Mouse (Mus musculus): Measurements from ENCODE around the gene Mpst.

The Mpst gene

GRCm38 (mm10) chr15:78406293-78406934 lies at the start of gene Mpst:
TSS of gene Mpst (plus strand) at chr15:78406416.
- peak; percentile 96 for DNase-seq (ENCODE audit: low read depth, low spot score)

DNA sequence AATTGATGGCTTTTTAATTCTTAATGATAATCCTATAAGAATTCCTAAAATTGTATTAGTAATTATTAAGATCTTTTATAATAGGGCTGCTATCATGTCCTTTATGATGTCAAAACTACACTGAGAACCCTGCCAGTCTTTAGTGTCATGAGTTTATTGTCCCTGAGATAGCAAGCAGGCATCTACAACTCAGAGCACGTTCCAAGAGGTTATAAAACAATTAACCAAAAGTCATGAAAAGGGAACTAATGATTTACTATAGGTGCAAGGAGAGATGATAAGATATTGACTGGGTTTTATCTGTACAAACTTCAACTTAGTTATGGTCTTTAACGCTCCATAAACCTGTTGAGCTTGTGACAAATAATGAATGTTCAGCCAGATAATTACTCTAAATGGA lies 40.3 kb upstream of the Mpst start:
- no peak for DNase-seq (ENCODE audit: low read depth, low spot score)

GRCm38 (mm10) chr15:78366875-78367274 lies 39.3 kb upstream of the Mpst start:
- DNase-seq (ENCODE audit: low read depth, low spot score) = peak; percentile 68

DNA sequence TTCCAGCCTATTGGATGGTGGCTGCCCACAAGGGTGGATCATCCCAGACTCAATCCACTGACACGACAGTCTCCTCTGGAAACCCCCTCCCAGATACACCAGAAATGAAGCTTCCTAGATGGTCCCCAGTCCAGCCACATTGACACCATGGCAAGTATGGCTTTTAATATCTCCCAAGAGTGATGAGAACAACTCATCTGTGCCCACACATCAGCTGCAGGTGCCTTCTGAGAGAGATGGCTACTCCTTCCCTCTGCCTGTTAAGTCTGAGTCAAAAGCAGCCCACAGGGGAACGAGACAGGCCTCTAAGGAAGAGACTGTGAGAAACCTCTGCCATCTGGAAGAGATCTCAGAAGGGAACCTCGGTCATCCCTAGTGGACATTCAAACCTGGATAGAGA lies 38.4 kb upstream of the Mpst start:
- peak; percentile 59 for DNase-seq (ENCODE audit: low read depth, low spot score)

GRCm38 (mm10) chr15:78368926-78369346 lies 37.3 kb upstream of the Mpst start:
- peak; percentile 32 for DNase-seq (ENCODE audit: low read depth, low spot score)

DNA sequence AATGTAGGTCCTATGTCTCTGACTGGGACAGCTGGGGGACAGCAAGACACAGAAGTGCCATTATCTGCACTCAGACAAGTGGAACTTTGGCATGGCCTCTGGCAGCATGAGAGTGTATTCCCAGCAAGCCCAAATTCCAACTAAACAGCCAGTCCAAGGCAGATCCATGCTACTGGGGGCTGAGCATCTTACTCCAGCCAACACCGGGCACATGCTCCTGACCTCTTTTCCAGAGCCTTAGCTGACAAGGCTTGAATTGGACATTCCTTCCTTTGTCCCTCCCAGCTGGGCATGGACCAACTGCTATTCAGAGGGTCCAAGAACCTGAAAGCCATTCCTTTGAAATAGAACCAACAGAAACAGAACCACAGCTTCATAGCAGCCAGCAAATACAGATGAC lies 36.6 kb upstream of the Mpst start:
- DNase-seq (ENCODE audit: low read depth, low spot score) = peak; percentile 41

- no peak for DNase-seq (ENCODE audit: low read depth, low spot score)
These were observed 33.4 kb upstream of the Mpst start for GRCm38 (mm10) chr15:78372796-78373195.

- DNase-seq (ENCODE audit: low read depth, low spot score) = peak; percentile 55
These were observed 32.0 kb upstream of the Mpst start for GRCm38 (mm10) chr15:78374204-78374603.

GRCm38 (mm10) chr15:78377859-78378258 lies 28.4 kb upstream of the Mpst start:
- DNase-seq (ENCODE audit: low read depth, low spot score) = no peak

GRCm38 (mm10) chr15:78378556-78378955 lies 27.7 kb upstream of the Mpst start:
- DNase-seq (ENCODE audit: low read depth, low spot score) = no peak

DNA sequence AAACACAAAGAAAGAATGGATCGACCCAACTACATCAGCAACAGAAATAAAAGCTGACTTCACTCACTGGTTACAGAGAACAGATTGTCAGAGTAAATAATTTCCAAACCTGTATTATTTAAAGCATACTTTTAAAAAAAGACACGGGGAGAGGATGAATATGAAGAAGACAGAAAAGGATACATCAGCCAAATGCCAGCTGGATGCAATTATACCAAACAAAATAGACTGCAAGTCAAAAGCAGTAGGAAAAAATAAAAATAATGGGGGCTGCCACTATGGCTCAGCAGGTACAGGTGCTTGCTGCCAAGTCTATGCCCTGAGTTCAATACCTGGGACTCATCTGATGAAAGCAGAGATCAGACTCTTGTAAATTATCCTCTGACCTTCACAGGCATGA lies 26.0 kb upstream of the Mpst start:
- peak; percentile 62 for DNase-seq (ENCODE audit: low read depth, low spot score)

DNA sequence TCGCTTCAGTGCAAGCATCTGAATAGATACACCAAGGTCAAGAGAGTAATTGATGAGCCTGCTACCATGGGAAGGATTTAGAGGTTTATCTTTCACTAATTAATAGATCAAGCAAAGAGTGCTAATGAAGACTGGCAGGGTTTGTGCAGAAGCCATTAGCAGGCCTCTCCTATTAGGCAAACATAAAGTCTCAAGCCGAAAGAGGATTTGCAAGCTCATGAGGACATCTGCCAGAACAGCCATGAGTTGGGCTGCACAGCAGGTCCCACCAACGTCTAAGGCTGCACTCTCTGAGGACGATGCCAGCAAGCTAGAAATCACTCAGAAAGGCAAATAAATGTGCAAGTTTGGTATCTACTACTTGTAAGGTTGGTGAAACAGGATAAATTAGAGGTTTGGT lies 25.5 kb upstream of the Mpst start:
- peak; percentile 71 for DNase-seq (ENCODE audit: low read depth, low spot score)

GRCm38 (mm10) chr15:78382115-78382514 lies 24.1 kb upstream of the Mpst start:
- no peak for DNase-seq (ENCODE audit: low read depth, low spot score)

DNA sequence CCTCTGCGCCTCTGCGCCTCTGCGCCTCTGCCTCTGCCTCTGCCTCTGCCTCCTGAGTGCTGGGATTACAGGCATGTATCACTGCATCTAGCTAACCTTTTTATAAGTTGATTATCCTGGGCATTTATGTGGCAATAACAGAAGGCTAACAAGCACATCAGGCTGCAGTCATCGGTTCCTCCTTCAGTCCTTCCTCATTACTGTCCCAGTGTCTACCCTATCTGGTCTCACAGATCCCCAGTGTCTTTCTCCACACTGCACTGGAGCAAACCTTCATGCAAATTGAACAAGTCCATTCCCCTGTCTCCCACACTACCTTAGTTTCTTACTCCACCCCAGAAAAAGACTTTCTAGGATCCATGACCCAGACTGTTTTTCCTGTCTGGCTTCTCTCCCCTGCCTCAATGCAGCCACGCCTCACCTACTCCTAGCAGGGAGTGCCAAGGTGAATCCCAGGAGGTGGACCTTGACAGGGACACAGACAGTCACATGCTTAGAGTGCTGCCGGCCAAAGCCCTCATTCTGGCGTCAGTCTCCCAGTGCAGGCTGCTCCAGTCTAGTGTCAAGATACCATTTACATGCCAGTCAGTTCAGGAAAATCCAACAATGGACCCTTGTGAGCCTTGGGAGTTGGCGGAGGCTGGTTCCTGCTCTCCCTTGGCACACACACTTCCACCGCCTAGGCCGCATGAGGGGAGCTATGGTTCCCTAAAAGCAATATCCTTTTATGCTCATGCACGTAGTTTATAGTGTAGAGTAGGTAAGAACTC lies 22.6 kb upstream of the Mpst start:
- DNase-seq (ENCODE audit: low read depth, low spot score) = peak; percentile 91

DNA sequence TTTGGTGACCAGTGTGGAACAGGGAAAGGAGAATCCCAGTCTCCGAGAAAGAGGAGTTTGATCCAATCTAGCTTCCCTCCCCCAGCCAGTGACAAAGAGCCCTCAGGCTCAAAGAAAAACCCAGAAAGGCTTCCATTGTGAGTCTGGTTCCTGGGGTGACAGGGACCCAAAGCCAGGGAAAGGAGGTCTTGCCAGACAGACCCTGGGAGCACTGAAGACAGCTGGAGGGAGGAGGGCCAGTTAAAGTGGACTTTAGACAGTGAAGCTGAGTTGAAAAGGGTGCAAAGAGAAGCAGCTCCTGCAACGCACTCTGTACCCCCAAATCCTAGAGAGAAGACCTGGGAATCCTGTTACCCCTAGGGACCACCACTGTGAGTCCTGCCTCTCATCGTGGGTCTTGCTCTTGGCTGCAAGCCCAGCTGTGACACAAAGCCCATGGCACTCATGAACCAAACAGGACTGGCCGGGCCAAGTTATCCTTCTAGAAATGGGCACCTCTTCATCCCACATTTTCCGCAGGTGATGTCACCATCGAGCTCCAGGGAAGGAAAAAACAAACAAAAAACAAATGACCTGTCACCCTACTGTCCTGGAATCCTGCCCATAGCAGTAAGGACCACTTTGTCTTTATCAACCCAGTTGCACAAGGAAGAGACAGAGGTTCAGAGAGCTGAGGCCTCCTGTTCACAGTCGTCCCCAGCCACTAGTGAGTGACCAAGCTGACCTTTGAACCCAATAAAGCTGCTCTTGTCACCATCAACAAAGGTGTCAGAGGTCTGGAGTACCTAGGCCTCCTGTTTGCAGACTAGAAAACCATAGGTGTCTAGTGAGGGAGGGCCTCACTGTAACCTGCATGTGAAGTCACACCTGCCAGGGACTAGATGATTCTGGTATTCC lies 21.7 kb upstream of the Mpst start:
- DNase-seq (ENCODE audit: low read depth, low spot score) = peak; percentile 86

DNA sequence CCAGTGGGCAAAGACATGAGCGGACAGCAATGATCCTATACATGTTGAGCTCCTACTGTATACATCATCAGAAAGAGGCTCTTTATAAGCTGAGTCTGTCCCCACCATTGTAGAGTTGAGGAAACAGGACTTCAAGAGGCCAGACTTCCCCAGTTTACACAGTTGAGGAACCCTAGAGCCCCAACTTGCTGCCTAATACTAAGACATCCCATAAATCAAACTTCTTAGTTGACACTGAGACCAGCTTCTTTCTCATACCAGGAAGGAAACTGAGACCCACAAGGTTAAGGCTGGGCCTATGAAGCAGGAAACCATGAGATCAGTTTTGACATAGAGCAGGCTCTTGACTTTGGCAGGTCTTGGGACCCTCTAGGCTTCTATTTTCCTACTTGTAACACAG lies 20.7 kb upstream of the Mpst start:
- no peak for DNase-seq (ENCODE audit: low read depth, low spot score)

DNA sequence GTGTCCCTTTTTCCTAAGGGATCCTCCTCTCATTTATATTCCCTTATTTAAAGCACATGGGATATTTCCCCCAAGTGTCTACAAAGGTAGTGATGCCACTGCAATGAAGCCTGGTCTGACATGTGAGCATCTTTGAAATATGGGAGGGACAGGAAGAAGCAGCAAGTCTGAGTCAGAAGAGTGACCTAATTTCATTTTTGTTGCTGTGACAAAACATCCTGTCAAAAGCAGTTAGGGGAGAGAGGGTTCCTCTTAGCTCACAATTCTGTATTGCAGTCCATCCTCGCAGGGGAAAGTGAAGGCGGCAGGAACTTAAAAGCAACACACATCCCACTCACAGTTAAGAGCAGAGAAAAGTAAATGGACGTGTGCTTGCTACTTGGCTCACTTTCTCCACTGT lies 15.4 kb upstream of the Mpst start:
- peak; percentile 46 for DNase-seq (ENCODE audit: low read depth, low spot score)

DNA sequence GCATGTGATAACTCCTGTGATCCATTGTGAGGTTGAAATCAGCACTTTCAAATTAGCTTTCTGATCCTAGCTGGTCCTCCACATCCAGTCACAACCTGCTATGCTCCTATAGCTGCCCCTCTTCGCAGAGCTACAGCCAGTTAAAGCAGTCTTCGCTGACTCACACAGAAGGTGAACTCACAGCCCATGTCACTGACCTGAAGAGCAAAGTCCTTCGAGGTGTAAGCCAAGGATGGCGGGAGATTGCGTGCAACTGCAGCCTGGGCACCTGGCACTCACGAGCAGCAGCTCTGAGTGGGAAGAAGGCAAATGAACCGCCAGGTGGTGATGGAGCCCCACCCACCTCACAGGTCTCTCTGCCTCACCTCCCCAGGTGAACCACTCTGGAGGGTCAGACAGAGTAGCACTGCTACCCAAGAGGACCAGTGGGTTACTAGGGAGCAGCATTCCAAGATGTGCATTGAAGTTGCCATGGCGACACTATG lies 10.7 kb upstream of the Mpst start, which contains the start of gene Tex33:
Tex33 (minus strand) TSS at position 435 of the 485 bp plus-strand sequence.
- DNase-seq (ENCODE audit: low read depth, low spot score) = no peak

DNA sequence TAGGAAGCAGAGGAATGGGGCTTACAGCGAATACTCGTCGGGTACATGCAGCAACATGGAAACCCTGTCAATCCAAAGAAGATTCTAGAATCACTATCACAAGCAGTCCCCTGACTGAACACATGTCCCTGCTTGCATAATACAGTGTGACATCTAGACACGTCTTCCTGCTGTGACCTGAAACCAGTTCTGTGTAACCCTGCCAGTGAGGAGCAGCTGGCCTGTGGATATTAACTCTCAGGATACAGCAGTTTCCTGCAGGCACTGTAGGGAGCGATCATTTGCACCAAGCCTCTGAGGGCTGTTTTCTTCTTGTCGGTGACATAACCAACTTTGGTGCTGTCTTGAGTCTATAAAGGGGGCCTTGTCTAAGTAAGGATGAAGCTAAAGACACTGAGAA lies 4.9 kb upstream of the Mpst start:
- peak; percentile 29 for DNase-seq (ENCODE audit: low read depth, low spot score)

DNA sequence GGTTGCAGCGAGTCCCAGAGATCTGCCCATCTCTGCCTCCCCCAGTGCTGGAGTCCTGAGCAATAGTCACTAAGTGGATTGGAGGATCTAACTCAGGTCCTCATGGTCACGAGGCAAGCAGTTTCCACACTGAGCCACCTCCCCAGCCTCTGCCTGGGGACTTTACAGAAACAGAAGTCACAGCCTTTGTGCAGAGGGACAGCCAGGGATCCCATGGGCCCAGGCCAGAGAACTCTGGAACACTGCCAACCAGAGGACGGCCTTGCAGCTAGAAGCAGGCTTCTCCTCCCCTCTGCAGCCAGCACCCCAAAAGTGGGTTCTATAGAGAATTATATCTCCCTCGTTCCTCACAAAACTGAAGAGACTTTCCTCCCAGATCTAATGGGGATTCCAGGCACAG lies 4.3 kb upstream of the Mpst start:
- peak; percentile 74 for DNase-seq (ENCODE audit: low read depth, low spot score)

GRCm38 (mm10) chr15:78402423-78402822 lies 3.8 kb upstream of the Mpst start:
- no peak for DNase-seq (ENCODE audit: low read depth, low spot score)

GRCm38 (mm10) chr15:78403301-78403741 lies 2.9 kb upstream of the Mpst start:
- no peak for DNase-seq (ENCODE audit: low read depth, low spot score)
